In genomic region chr7:126975950-126976866, GRCm38 (mm10) we compare ENCODE assay signal across 7 mouse cellular contexts. TPM values are rescaled to one million over a fixed set of nuclear protein-coding genes. Genes with fewer than 3 reads are reported as not detected.
A peak's percentile ranks its signal among the peaks of the same experiment; 100 is the strongest.
DNase-seq lines count a peak whose midpoint lies in the region; ATAC-seq lines count a peak whose summit lies in the region.

Gene Cdiptos (minus strand): TSS chr7:126976098.

- H3K9ac ChIP-seq in intestine, embryonic 16.5 days (ENCODE audit: low read depth, low read length): peak within 1 kb of the TSS; percentile 99
- peak within 1 kb of the TSS; percentile 89 for H3K9ac ChIP-seq in midbrain, embryonic 11.5 days (ENCODE audit: low read length)

- peak within 1 kb of the TSS; percentile 100 for H3K4me3 ChIP-seq in intestine, embryonic 16.5 days (ENCODE audit: low read length)
- H3K4me3 ChIP-seq in midbrain, embryonic 11.5 days (ENCODE audit: low read depth, low read length): peak within 1 kb of the TSS; percentile 76

- peak; percentile 93 for ATAC-seq in intestine, embryonic 16.5 days
- peak; percentile 96 for ATAC-seq in midbrain, embryonic 11.5 days (ENCODE audit: low FRiP score)

- DNase-seq in adrenal gland, adult 18-20 months (ENCODE audit: low spot score in 2 of 2): peak; percentile 96 to 97
- peak; percentile 98 for DNase-seq in embryo, embryonic 11 days
- peak; percentile 95 to 97 for DNase-seq in gastrocnemius, postnatal 36 days
- peak; percentile 94 to 95 for DNase-seq in left cerebral cortex, postnatal 36 days (ENCODE audit: low spot score in 2 of 2)
- DNase-seq in midbrain, embryonic 11.5 days (ENCODE audit: low spot score, missing footprints): peak; percentile 100
- DNase-seq in skeletal muscle tissue, adult 2 months (ENCODE audit: low read depth, low spot score): peak; percentile 93

- H3K9me3 ChIP-seq in intestine, embryonic 16.5 days (ENCODE audit: control insufficient read depth, low read length): no peaks in the 10 kb centered on the region
- no peaks in the 10 kb centered on the region for H3K9me3 ChIP-seq in midbrain, embryonic 11.5 days (ENCODE audit: control insufficient read depth, low read length)

- H3K4me2 ChIP-seq in intestine, embryonic 16.5 days (ENCODE audit: low read depth, low read length): peak within 1 kb of the TSS; percentile 69
- H3K4me2 ChIP-seq in midbrain, embryonic 11.5 days: peak within 1 kb of the TSS; percentile 85

- under 1% methylated on average over 55 of the region's 55 CpGs for WGBS in intestine, embryonic 16.5 days
- under 1% methylated on average over 55 of the region's 55 CpGs for WGBS in midbrain, embryonic 11.5 days

- H3K27ac ChIP-seq in intestine, embryonic 16.5 days (ENCODE audit: low read length): peak within 1 kb of the TSS; percentile 98
- peak within 1 kb of the TSS; percentile 93 for H3K27ac ChIP-seq in midbrain, embryonic 11.5 days (ENCODE audit: low read depth, low read length)

- intact Hi-C loops in gastrocnemius, postnatal 36 days (cut with DNase I): loop anchor here (5.0 kb wide), 1 partner anchor 41 kb away; the partner anchor contains the start of genes Pagr1a and Pagr1b
- intact Hi-C loops in left cerebral cortex, postnatal 36 days (cut with DNase I): loop anchor here (2.0 to 5.0 kb wide), 3 partner anchors 25 to 126 kb away; partner anchors contain the start of genes Pagr1a, Pagr1b and Sez6l2

- peaks cover 24% of the 10 kb centered on the region for H3K36me3 ChIP-seq in intestine, embryonic 16.5 days (ENCODE audit: control insufficient read depth, insufficient read depth, low read length)
- H3K36me3 ChIP-seq in midbrain, embryonic 11.5 days (ENCODE audit: control insufficient read depth, insufficient read depth, low read length): peaks cover 11% of the 10 kb centered on the region

- H3K27me3 ChIP-seq in intestine, embryonic 16.5 days (replicated peaks; ENCODE audit: control insufficient read depth, insufficient read depth, low read length): no peaks in the 10 kb centered on the region
- H3K27me3 ChIP-seq in midbrain, embryonic 11.5 days (ENCODE audit: control insufficient read depth, insufficient read depth, low read length): no peaks in the 10 kb centered on the region

- peaks cover 10% of the 10 kb centered on the region; the same call in 1 of the 2 replicates for H3K4me1 ChIP-seq in intestine, embryonic 16.5 days (ENCODE audit: control insufficient read depth, insufficient read depth, low read length)
- peaks cover 8% of the 10 kb centered on the region for H3K4me1 ChIP-seq in midbrain, embryonic 11.5 days (ENCODE audit: control insufficient read depth, insufficient read depth, low read length)

RNA-seq across cellular contexts. Expression of gene Cdiptos, which starts in this region (rescaled TPM):
- total RNA-seq in adrenal gland, adult 18-20 months (2021): under 1 TPM; 0.42 to 0.70 TPM
- total RNA-seq in gastrocnemius, postnatal 36 days (2021): under 1 TPM; 0.43 to 0.44 TPM
- 1.3 and 1.6 TPM in 2 replicates for polyA plus RNA-seq in intestine, embryonic 16.5 days (2015; fragmentation: Nextera tagmentation; extraction: Ambion mirVana)
- not detected for total RNA-seq in left cerebral cortex, postnatal 36 days (2021)
- 1.3 and 1.4 TPM in 2 replicates for polyA plus RNA-seq in midbrain, embryonic 11.5 days (2014; fragmentation: Nextera tagmentation; extraction: Ambion mirVana)

Comparison
In these comparisons a context has a peak if more than half of its experiments do, and no peak if none do; other contexts are left out.
1. Peak in every context shown above with its lines: DNase-seq, ATAC-seq, H3K4me3 ChIP-seq and H3K27ac ChIP-seq.
2. Peak in DNase-seq in adrenal gland, adult 18-20 months; RNA of the gene not detected or under 1 TPM.
3. Peak in DNase-seq in gastrocnemius, postnatal 36 days; RNA of the gene not detected or under 1 TPM.
4. Peak in DNase-seq in left cerebral cortex, postnatal 36 days; RNA of the gene not detected or under 1 TPM.